Mouse (Mus musculus): ENCODE measurements at regions not wholly inside any gene's neighbourhood (a gene's known extent, or its start where the extent isn't known, plus 50 kb on each side); places are given as distances from the start of the nearest gene placed in this dataset.

GRCm38 (mm10) chr9:92865822-92866221 is 323.8 kb downstream of the Plod2 start:
- no peaks in the 10 kb centered on the region for H3K36me3 ChIP-seq
- WGBS: 68% methylated on average over 6 of the region's 6 CpGs
- ATAC-seq (replicated peaks; ENCODE audit: insufficient number of reproducible peaks, insufficient read depth, low FRiP score, low read depth): no peak
- H3K4me2 ChIP-seq: no peak overlapping the region
- no peaks in the 10 kb centered on the region for H3K27me3 ChIP-seq
- no peak overlapping the region for H3K27ac ChIP-seq
- no peak overlapping the region for H3K9ac ChIP-seq
- H3K4me1 ChIP-seq (replicated peaks): no peaks in the 10 kb centered on the region
- no peak overlapping the region for H3K4me3 ChIP-seq
- H3K9me3 ChIP-seq (replicated peaks): no peaks in the 10 kb centered on the region

GRCm38 (mm10) chr9:92878589-92878988 is 336.6 kb downstream of the Plod2 start:
- H3K4me1 ChIP-seq (replicated peaks): no peaks in the 10 kb centered on the region
- 35% methylated on average over 4 of the region's 4 CpGs for WGBS
- ATAC-seq (replicated peaks; ENCODE audit: insufficient number of reproducible peaks, insufficient read depth, low FRiP score, low read depth): no peak
- no peak overlapping the region for H3K9ac ChIP-seq
- H3K9me3 ChIP-seq (replicated peaks): no peaks in the 10 kb centered on the region
- H3K36me3 ChIP-seq: no peaks in the 10 kb centered on the region
- no peak overlapping the region for H3K4me2 ChIP-seq
- H3K4me3 ChIP-seq: no peak overlapping the region
- no peaks in the 10 kb centered on the region for H3K27me3 ChIP-seq
- no peak overlapping the region for H3K27ac ChIP-seq

- Histone ChIP-seq H3K4me3 (no peak overlapping the region), H3K27ac (no peak overlapping the region), H3K27me3 (no peaks in the 10 kb centered on the region), H3K4me2 (no peak overlapping the region), H3K36me3 (no peaks in the 10 kb centered on the region), H3K9me3 (replicated peaks) (no peaks in the 10 kb centered on the region), H3K9ac (no peak overlapping the region), H3K4me1 (replicated peaks) (no peaks in the 10 kb centered on the region)
- no peak for ATAC-seq (replicated peaks; ENCODE audit: insufficient number of reproducible peaks, insufficient read depth, low FRiP score, low read depth)
- 67% methylated on average over 2 of the region's 2 CpGs for WGBS
These were observed 337.8 kb downstream of the Plod2 start for GRCm38 (mm10) chr9:92879812-92880211.

- no peaks in the 10 kb centered on the region for H3K36me3 ChIP-seq
- no peaks in the 10 kb centered on the region for H3K9me3 ChIP-seq (replicated peaks)
- no peak overlapping the region for H3K4me3 ChIP-seq
- no peaks in the 10 kb centered on the region for H3K4me1 ChIP-seq (replicated peaks)
- no peak overlapping the region for H3K9ac ChIP-seq
- WGBS: 53% methylated on average over 3 of the region's 3 CpGs
- no peaks in the 10 kb centered on the region for H3K27me3 ChIP-seq
- H3K4me2 ChIP-seq: no peak overlapping the region
- no peak for ATAC-seq (replicated peaks; ENCODE audit: insufficient number of reproducible peaks, insufficient read depth, low FRiP score, low read depth)
- no peak overlapping the region for H3K27ac ChIP-seq
These were observed 340.3 kb downstream of the Plod2 start for GRCm38 (mm10) chr9:92882251-92882832.

- Histone ChIP-seq H3K9ac (no peak overlapping the region), H3K4me2 (no peak overlapping the region), H3K9me3 (replicated peaks) (no peaks in the 10 kb centered on the region), H3K27ac (no peak overlapping the region), H3K4me3 (no peak overlapping the region), H3K4me1 (replicated peaks) (no peaks in the 10 kb centered on the region), H3K27me3 (no peaks in the 10 kb centered on the region), H3K36me3 (no peaks in the 10 kb centered on the region)
- ATAC-seq (replicated peaks; ENCODE audit: insufficient number of reproducible peaks, insufficient read depth, low FRiP score, low read depth): no peak
These were observed 348.0 kb downstream of the Plod2 start for GRCm38 (mm10) chr9:92890063-92890462.

DNA sequence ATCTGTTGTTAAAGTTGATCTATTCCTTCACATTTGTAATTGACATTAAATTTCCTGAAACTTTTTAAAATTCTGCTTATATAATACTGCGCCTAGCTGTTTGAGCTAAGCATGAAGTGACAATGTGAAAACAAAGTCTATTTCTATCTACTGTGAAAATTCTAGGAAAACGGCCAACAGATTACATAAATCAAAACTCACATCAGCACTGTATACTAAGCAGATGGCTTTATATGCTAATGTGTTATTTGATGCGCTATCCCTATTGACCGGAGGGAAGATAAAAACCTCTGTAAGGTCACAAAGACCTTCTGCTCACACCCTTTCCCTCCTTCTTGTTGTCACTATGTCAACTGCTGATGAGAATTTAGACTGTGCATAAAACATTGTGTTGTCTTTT is 357.7 kb downstream of the Plod2 start:
- H3K36me3 ChIP-seq: no peaks in the 10 kb centered on the region
- H3K4me2 ChIP-seq: no peak overlapping the region
- H3K4me3 ChIP-seq: no peak overlapping the region
- 63% methylated on average over 4 of the region's 4 CpGs for WGBS
- H3K27ac ChIP-seq: no peak overlapping the region
- no peak overlapping the region for H3K9ac ChIP-seq
- H3K4me1 ChIP-seq (replicated peaks): no peaks in the 10 kb centered on the region
- no peaks in the 10 kb centered on the region for H3K27me3 ChIP-seq
- no peak for ATAC-seq (replicated peaks; ENCODE audit: insufficient number of reproducible peaks, insufficient read depth, low FRiP score, low read depth)
- no peaks in the 10 kb centered on the region for H3K9me3 ChIP-seq (replicated peaks)

DNA sequence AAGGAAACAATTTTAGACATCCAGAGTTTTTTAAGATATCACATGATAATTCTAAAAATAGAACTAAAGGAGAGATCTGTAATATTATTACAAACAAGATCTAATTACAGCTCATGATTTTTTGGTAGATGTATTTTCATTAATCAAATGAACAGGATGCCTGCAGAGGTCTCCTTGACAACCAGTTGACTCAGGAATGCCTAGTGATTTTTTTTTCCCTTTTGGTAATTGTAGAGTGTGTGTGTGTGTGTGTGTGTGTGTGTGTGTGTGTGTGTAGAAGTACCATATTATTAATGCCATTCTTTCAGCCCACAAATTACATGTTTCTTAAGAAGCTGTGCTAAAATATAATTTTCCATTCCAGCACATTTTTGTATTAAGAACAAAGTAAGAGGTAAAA is 365.1 kb downstream of the Plod2 start:
- Histone ChIP-seq H3K4me1 (replicated peaks) (no peaks in the 10 kb centered on the region), H3K9me3 (replicated peaks) (no peaks in the 10 kb centered on the region), H3K4me2 (no peak overlapping the region), H3K27ac (no peak overlapping the region), H3K27me3 (no peaks in the 10 kb centered on the region), H3K36me3 (no peaks in the 10 kb centered on the region), H3K4me3 (no peak overlapping the region), H3K9ac (no peak overlapping the region)
- ATAC-seq (replicated peaks; ENCODE audit: insufficient number of reproducible peaks, insufficient read depth, low FRiP score, low read depth): no peak

DNA sequence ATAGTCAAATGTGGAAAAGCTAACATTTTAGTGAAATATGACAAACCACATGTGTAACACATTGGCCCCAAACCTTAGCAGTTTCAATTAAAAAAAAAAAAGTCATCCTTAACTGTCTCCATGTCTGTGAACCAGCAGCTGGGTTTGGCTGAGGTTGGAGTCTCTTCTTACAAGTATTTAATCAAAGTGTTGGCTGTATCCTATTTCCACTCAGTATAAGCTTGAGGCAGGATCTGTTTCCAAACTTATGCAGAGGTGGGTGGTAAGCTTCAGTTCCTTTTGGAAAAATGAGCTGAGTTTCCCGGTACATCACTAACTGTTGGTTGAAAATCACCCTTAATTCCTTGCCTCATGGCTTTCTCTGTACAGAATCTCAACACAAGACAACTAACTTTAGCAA is 377.4 kb downstream of the Plod2 start:
- Histone ChIP-seq H3K4me2 (no peak overlapping the region), H3K27me3 (no peaks in the 10 kb centered on the region), H3K36me3 (no peaks in the 10 kb centered on the region), H3K4me3 (no peak overlapping the region), H3K9me3 (replicated peaks) (no peaks in the 10 kb centered on the region), H3K9ac (no peak overlapping the region), H3K4me1 (replicated peaks) (no peaks in the 10 kb centered on the region), H3K27ac (no peak overlapping the region)
- WGBS: 65% methylated on average over 1 of the region's 1 CpGs
- no peak for ATAC-seq (replicated peaks; ENCODE audit: insufficient number of reproducible peaks, insufficient read depth, low FRiP score, low read depth)

DNA sequence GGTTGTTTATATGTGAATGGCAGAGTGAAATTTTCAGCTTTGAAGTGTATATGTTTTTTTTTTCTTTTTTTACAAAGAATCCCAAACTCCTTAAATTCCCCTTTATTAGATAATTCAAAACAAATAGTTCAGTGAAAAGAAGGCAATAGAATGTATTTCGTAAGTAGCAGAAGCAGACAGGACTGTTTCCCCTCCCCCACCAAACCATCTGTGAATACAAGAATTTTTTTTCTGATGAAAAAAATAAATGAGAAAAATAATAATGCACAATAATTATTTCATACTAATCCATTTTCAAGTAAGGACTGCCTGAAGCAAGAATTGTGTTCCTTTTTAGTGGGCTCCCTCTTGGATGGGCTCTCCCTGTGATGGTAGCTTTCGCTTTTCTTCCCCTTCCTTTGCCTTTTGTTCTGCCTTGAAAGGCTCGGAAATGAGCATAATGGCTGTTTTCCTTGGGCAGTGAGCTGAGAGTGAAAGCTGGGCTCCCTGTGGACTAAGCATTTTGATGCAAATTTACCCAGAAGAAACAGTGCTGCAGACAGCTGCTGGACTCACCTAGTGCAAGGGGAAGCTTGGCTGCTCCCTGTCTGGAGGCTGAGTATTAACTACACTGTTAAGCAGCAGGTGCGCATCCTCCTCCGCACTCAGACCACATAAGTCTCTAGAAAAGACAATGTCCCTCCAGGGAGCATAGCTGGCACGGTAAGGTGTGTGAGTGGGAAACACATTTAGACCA is 388.4 kb downstream of the Plod2 start:
- no peak for ATAC-seq (replicated peaks; ENCODE audit: insufficient number of reproducible peaks, insufficient read depth, low FRiP score, low read depth)
- WGBS: 65% methylated on average over 6 of the region's 6 CpGs

GRCm38 (mm10) chr9:92937802-92938201 is 395.8 kb downstream of the Plod2 start:
- Histone ChIP-seq H3K9me3 (replicated peaks) (no peaks in the 10 kb centered on the region; the same call in 1 of the 2 replicates), H3K4me1 (replicated peaks) (no peaks in the 10 kb centered on the region), H3K36me3 (no peaks in the 10 kb centered on the region), H3K4me3 (no peak overlapping the region), H3K9ac (no peak overlapping the region), H3K27ac (no peak overlapping the region), H3K4me2 (no peak overlapping the region), H3K27me3 (no peaks in the 10 kb centered on the region)
- 63% methylated on average over 1 of the region's 1 CpGs for WGBS
- ATAC-seq (replicated peaks; ENCODE audit: insufficient number of reproducible peaks, insufficient read depth, low FRiP score, low read depth): no peak

More for the DNA sequence above, 388.4 kb downstream of the Plod2 start:
- H3K4me3 ChIP-seq: no peak overlapping the region
- no peak overlapping the region for H3K9ac ChIP-seq
- no peaks in the 10 kb centered on the region for H3K27me3 ChIP-seq
- H3K27ac ChIP-seq: no peak overlapping the region
- no peaks in the 10 kb centered on the region for H3K36me3 ChIP-seq
- H3K4me2 ChIP-seq: no peak overlapping the region
- no peaks in the 10 kb centered on the region; the same call in 1 of the 2 replicates for H3K9me3 ChIP-seq (replicated peaks)
- no peaks in the 10 kb centered on the region for H3K4me1 ChIP-seq (replicated peaks)

DNA sequence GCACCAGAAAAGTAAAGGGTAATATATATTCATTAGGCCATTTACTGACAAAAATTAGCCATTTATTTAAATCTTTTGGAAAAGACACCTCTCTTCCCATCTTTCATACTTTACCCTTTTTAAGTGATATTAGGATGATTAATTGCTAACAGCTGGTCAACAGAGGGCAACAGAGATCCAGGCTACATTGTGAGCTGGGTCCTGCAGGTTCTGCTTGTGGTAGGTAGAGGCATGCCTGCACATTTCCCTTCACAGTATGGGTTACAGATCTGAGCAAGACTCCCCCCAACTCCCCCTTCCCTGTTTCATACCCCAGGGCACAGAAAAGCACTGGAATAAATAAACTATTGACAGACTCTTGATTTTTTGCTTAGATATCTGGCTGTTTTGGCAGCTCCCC is 408.1 kb downstream of the Plod2 start:
- no peak overlapping the region for H3K9ac ChIP-seq
- H3K4me1 ChIP-seq (replicated peaks): no peaks in the 10 kb centered on the region
- no peak for ATAC-seq (replicated peaks; ENCODE audit: insufficient number of reproducible peaks, insufficient read depth, low FRiP score, low read depth)
- H3K27me3 ChIP-seq: no peaks in the 10 kb centered on the region
- no peaks in the 10 kb centered on the region for H3K9me3 ChIP-seq (replicated peaks)
- H3K4me2 ChIP-seq: no peak overlapping the region
- H3K36me3 ChIP-seq: no peaks in the 10 kb centered on the region
- H3K27ac ChIP-seq: no peak overlapping the region
- H3K4me3 ChIP-seq: no peak overlapping the region

- Histone ChIP-seq H3K4me3 (no peak overlapping the region), H3K9ac (no peak overlapping the region), H3K36me3 (no peaks in the 10 kb centered on the region), H3K4me2 (no peak overlapping the region), H3K27ac (no peak overlapping the region), H3K27me3 (no peaks in the 10 kb centered on the region), H3K9me3 (replicated peaks) (no peaks in the 10 kb centered on the region), H3K4me1 (replicated peaks) (no peaks in the 10 kb centered on the region)
- WGBS: 85% methylated on average over 1 of the region's 1 CpGs
- ATAC-seq (replicated peaks; ENCODE audit: insufficient number of reproducible peaks, insufficient read depth, low FRiP score, low read depth): no peak
These were observed 421.3 kb downstream of the Plod2 start for GRCm38 (mm10) chr9:92963275-92963674.

All from heart, embryonic 15.5 days (tissue).